Comparison of ENCODE assay signal across 17 mouse cellular contexts in genomic region chr3:154182987-154183386, GRCm38 (mm10).
DNase-seq lines count a peak whose midpoint lies in the region; ATAC-seq and TF ChIP-seq lines count a peak whose summit lies in the region.
"Had no signal": no experiment of that assay in that cellular context is flagged by ENCODE, and none has a peak within 500 bp of the region (broad histone marks: within the 10 kb centered on the region; RNA-seq: fewer than 3 reads in every experiment).

No protein-coding gene starts in this region.

- H3K27me3 ChIP-seq in kidney, adult 2 months (replicated peaks; ENCODE audit: control insufficient read depth, insufficient read depth, low read length), result no peaks in the 10 kb centered on the region
- H3K27me3 ChIP-seq: heart, embryonic 12.5 days; stomach, embryonic 15.5 days had no signal

- TF ChIP-seq CTCF in kidney, adult 2 months (conservative IDR thresholded peaks at IDR 0.05; ENCODE audit: insufficient read depth, insufficient read length, low read depth, low read length), result no peak

- peak; percentile 24 for DNase-seq in kidney, adult 2 months
- DNase-seq in kidney, adult 11 months, result no peak
- DNase-seq in A20 (ENCODE audit: low read depth, low spot score) (peak; percentile 2), MEL-GATA-1-ER (ENCODE audit: extremely low read depth, low read depth) (peak; percentile 94)
- DNase-seq in thymus, adult 18-20 months, result no peak
- DNase-seq in heart, adult 9 months (ENCODE audit: low spot score in 2 of 2), result no peak
- DNase-seq: cerebellum, adult 18-20 months; forebrain, postnatal 0 days; gastrocnemius, postnatal 10 days; lung, postnatal 14 days; right cerebral cortex, postnatal 14 days; thymus, postnatal 4 days had no signal

- WGBS in kidney, adult 2 months, result 83% methylated on average over 7 of the region's 7 CpGs

- no peak overlapping the region for H3K4me3 ChIP-seq in kidney, adult 2 months (ENCODE audit: insufficient read depth, low read depth, low read length)
- H3K4me3 ChIP-seq: heart, embryonic 12.5 days; stomach, embryonic 15.5 days had no signal

- H3K4me1 ChIP-seq in kidney, adult 2 months (ENCODE audit: control insufficient read depth, insufficient read depth, low read length), result no peaks in the 10 kb centered on the region
- H3K4me1 ChIP-seq: stomach, embryonic 15.5 days had no signal

- no peak overlapping the region for H3K27ac ChIP-seq in kidney, adult 2 months (ENCODE audit: insufficient read depth, low read depth, low read length)
- H3K27ac ChIP-seq: stomach, embryonic 15.5 days had no signal

- no peaks in the 10 kb centered on the region for H3K36me3 ChIP-seq in kidney, adult 2 months (ENCODE audit: control insufficient read depth, insufficient read depth, low read length)
- H3K36me3 ChIP-seq: heart, embryonic 12.5 days; stomach, embryonic 15.5 days had no signal

- peak; percentile 94 for ATAC-seq in megakaryocyte progenitor cell, adult 5-6 weeks (replicated peaks; ENCODE audit: poor library complexity)
- ATAC-seq: CD4-positive, CD25-positive, alpha-beta regulatory T cell, adult 4 months; forebrain, postnatal 0 days; intestine, postnatal 0 days had no signal

- no peak for TF ChIP-seq POLR2A in kidney, adult 2 months (IDR thresholded peaks at IDR 0.05; ENCODE audit: low read depth, low read length)

Comparison
In these comparisons a context has a peak if more than half of its experiments do, and no peak if none do; other contexts are left out.
1. DNase-seq: peak in kidney, adult 2 months (single experiment), A20 (single experiment) and MEL-GATA-1-ER (single experiment); none in kidney, adult 11 months (single experiment), thymus, adult 18-20 months (0 of 2) and heart, adult 9 months (0 of 2).